Mouse (Mus musculus) stomach, embryonic 15.5 days (tissue): ENCODE measurements around the gene Sf1. TPM values are rescaled to one million over a fixed set of nuclear protein-coding genes. Genes with fewer than 3 reads are reported as not detected.

Experiments used
- ATAC-seq: fragments of 200-750 bp; cut with Nextera tagmentation; 2 replicates; pipeline ENCODE4 v1.8.0; 2017; ENCODE audit warnings: low read depth, moderate number of reproducible peaks, moderate TSS enrichment; ENCODE audit not compliant: insufficient read depth, low FRiP score
- H3K27ac ChIP-seq: fragments of 300-500 bp; sonication (generic); 2 replicates; pipeline ENCODE4 v1.5.1; 2015; ENCODE audit warnings: mild to moderate bottlenecking, inconsistent platforms
- H3K27me3 ChIP-seq: fragments of 300-500 bp; sonication (generic); replicated peaks from 2 replicates; pipeline ENCODE4 v1.6.1; 2015; ENCODE audit warnings: inconsistent platforms
- H3K36me3 ChIP-seq: fragments of 300-500 bp; sonication (generic); 2 replicates; pipeline ENCODE4 v1.6.1; 2015; ENCODE audit warnings: inconsistent platforms
- H3K4me1 ChIP-seq: fragments of 300-500 bp; sonication (generic); 2 replicates; pipeline ENCODE4 v1.6.1; 2015; ENCODE audit warnings: inconsistent platforms
- H3K4me2 ChIP-seq: fragments of 300-500 bp; sonication (generic); 2 replicates; pipeline ENCODE4 v1.6.1; 2015; ENCODE audit warnings: mild to moderate bottlenecking, inconsistent platforms
- H3K4me3 ChIP-seq: fragments of 300-500 bp; sonication (generic); replicated peaks from 2 replicates; pipeline ENCODE4 v1.5.1; 2015; ENCODE audit warnings: inconsistent platforms
- H3K9ac ChIP-seq: fragments of 300-500 bp; sonication (generic); 2 replicates; pipeline ENCODE4 v1.6.1; 2015; ENCODE audit warnings: inconsistent platforms
- H3K9me3 ChIP-seq: fragments of 300-500 bp; sonication (generic); 2 replicates; pipeline ENCODE4 v1.6.1; 2016; ENCODE audit warnings: inconsistent platforms
- WGBS: fragments of 180-500 bp; shearing (Covaris S2); methylation state at CpG from one replicate; pipeline ENCODE4 v1.1.7; 2015; 5-methylcytosine and 5-hydroxymethylcytosine counted together
- polyA plus RNA-seq: library from polyadenylated mRNA; unstranded; fragments of >200 nt; fragmentation: Nextera tagmentation; extraction: Ambion mirVana; gene quantifications from 2 replicates; pipeline ENCODE4 v1.2.1, GENCODE M21; 2015

Gene Sf1
- polyA plus RNA-seq, 1 experiment from 2014 or later = 104 TPM

GRCm38 (mm10) chr19:6361291-6361690 is 2.2 kb upstream of the Sf1 start:
- ATAC-seq = no peak

GRCm38 (mm10) chr19:6363091-6363410 is 439 bp upstream of the Sf1 start:
- H3K9me3 ChIP-seq = no peaks in the 10 kb centered on the region
- WGBS = under 1% methylated on average over 11 of the region's 11 CpGs
- peak overlapping the region; percentile 70 for H3K27ac ChIP-seq
- H3K9ac ChIP-seq = peak overlapping the region; percentile 6; the same call in 1 of the 2 replicates
- H3K4me2 ChIP-seq = peak overlapping the region; percentile 61
- H3K4me1 ChIP-seq = peaks cover 18% of the 10 kb centered on the region
- no peaks in the 10 kb centered on the region for H3K27me3 ChIP-seq
- H3K4me3 ChIP-seq = peak overlapping the region; percentile 99
- H3K36me3 ChIP-seq = peaks cover 24% of the 10 kb centered on the region
- ATAC-seq = no peak

More at GRCm38 (mm10) chr19:6361291-6361690, 2.2 kb upstream of the Sf1 start:
- Histone ChIP-seq H3K27ac (no peak overlapping the region), H3K4me3 (no peak overlapping the region), H3K9me3 (no peaks in the 10 kb centered on the region), H3K4me1 (peaks cover 12% of the 10 kb centered on the region), H3K4me2 (no peak overlapping the region), H3K36me3 (peaks cover 7% of the 10 kb centered on the region), H3K27me3 (no peaks in the 10 kb centered on the region), H3K9ac (no peak overlapping the region)
- WGBS = 95% methylated on average over 3 of the region's 3 CpGs

GRCm38 (mm10) chr19:6364317-6364725 is 831 bp downstream of the Sf1 start:
- Histone ChIP-seq H3K27me3 (no peaks in the 10 kb centered on the region), H3K4me2 (peak overlapping the region; percentile 81), H3K4me3 (peak overlapping the region; percentile 99), H3K9ac (peak overlapping the region; percentile 99), H3K36me3 (peaks cover 33% of the 10 kb centered on the region), H3K4me1 (peaks cover 18% of the 10 kb centered on the region), H3K9me3 (no peaks in the 10 kb centered on the region), H3K27ac (peak overlapping the region; percentile 98)
- no peak for ATAC-seq
- WGBS = under 1% methylated on average over 53 of the region's 55 CpGs

GRCm38 (mm10) chr19:6364842-6365241 is 1.4 kb downstream of the Sf1 start:
- H3K9me3 ChIP-seq = no peaks in the 10 kb centered on the region
- peak overlapping the region; percentile 99 for H3K9ac ChIP-seq
- H3K27ac ChIP-seq = peak overlapping the region; percentile 98; the same call in 1 of the 2 replicates
- peaks cover 37% of the 10 kb centered on the region for H3K36me3 ChIP-seq
- peaks cover 18% of the 10 kb centered on the region for H3K4me1 ChIP-seq
- H3K27me3 ChIP-seq = no peaks in the 10 kb centered on the region
- peak overlapping the region; percentile 99 for H3K4me3 ChIP-seq
- no peak for ATAC-seq
- 1% methylated on average over 2 of the region's 2 CpGs for WGBS
- peak overlapping the region; percentile 81 for H3K4me2 ChIP-seq

- Histone ChIP-seq H3K4me1 (peaks cover 12% of the 10 kb centered on the region), H3K36me3 (peaks cover 84% of the 10 kb centered on the region), H3K4me3 (no peak overlapping the region), H3K27me3 (no peaks in the 10 kb centered on the region), H3K9me3 (no peaks in the 10 kb centered on the region), H3K4me2 (no peak overlapping the region), H3K9ac (no peak overlapping the region), H3K27ac (no peak overlapping the region)
- WGBS = 86% methylated on average over 2 of the region's 2 CpGs
- ATAC-seq = no peak
Observed at GRCm38 (mm10) chr19:6370175-6370574, 6.7 kb downstream of the Sf1 start.

GRCm38 (mm10) chr19:6372433-6372832 is 8.9 kb downstream of the Sf1 start:
- no peak overlapping the region for H3K4me3 ChIP-seq
- H3K9ac ChIP-seq = no peak overlapping the region
- no peak overlapping the region for H3K4me2 ChIP-seq
- no peak for ATAC-seq
- H3K36me3 ChIP-seq = peaks cover 82% of the 10 kb centered on the region
- no peaks in the 10 kb centered on the region for H3K9me3 ChIP-seq
- no peak overlapping the region for H3K27ac ChIP-seq
- WGBS = 91% methylated on average over 3 of the region's 3 CpGs
- H3K27me3 ChIP-seq = no peaks in the 10 kb centered on the region
- H3K4me1 ChIP-seq = no peaks in the 10 kb centered on the region

GRCm38 (mm10) chr19:6373539-6374400 is 10.3 kb downstream of the Sf1 start:
- H3K9ac ChIP-seq = no peak overlapping the region
- H3K4me1 ChIP-seq = no peaks in the 10 kb centered on the region
- no peak overlapping the region for H3K4me2 ChIP-seq
- peaks cover 75% of the 10 kb centered on the region for H3K36me3 ChIP-seq
- 0 out of 2 replicates have a peak, but pooled peaks have one; percentile 27 for ATAC-seq
- no peak overlapping the region for H3K4me3 ChIP-seq
- H3K27me3 ChIP-seq = no peaks in the 10 kb centered on the region
- H3K9me3 ChIP-seq = no peaks in the 10 kb centered on the region
- WGBS = 60% methylated on average over 12 of the region's 12 CpGs
- H3K27ac ChIP-seq = no peak overlapping the region

- peaks cover 70% of the 10 kb centered on the region for H3K36me3 ChIP-seq
- no peak overlapping the region for H3K9ac ChIP-seq
- WGBS = 95% methylated on average over 10 of the region's 10 CpGs
- ATAC-seq = no peak
- no peaks in the 10 kb centered on the region for H3K27me3 ChIP-seq
- no peaks in the 10 kb centered on the region for H3K4me1 ChIP-seq
- H3K4me3 ChIP-seq = no peak overlapping the region
- H3K9me3 ChIP-seq = no peaks in the 10 kb centered on the region
- no peak overlapping the region for H3K4me2 ChIP-seq
- no peak overlapping the region for H3K27ac ChIP-seq
Observed at GRCm38 (mm10) chr19:6374571-6374970, 11.1 kb downstream of the Sf1 start.

- ATAC-seq = no peak
- H3K4me3 ChIP-seq = no peak overlapping the region
- H3K4me2 ChIP-seq = no peak overlapping the region
- H3K4me1 ChIP-seq = no peaks in the 10 kb centered on the region
- H3K27me3 ChIP-seq = no peaks in the 10 kb centered on the region
- H3K9me3 ChIP-seq = no peaks in the 10 kb centered on the region
- 92% methylated on average over 42 of the region's 42 CpGs for WGBS
- no peak overlapping the region for H3K9ac ChIP-seq
- peaks cover 62% of the 10 kb centered on the region for H3K36me3 ChIP-seq
- H3K27ac ChIP-seq = no peak overlapping the region
Observed at GRCm38 (mm10) chr19:6375423-6376254, 12.1 kb downstream of the Sf1 start.

GRCm38 (mm10) chr19:6376255-6376564 is 12.7 kb downstream of the Sf1 start:
- no peak overlapping the region for H3K4me2 ChIP-seq
- no peaks in the 10 kb centered on the region for H3K9me3 ChIP-seq
- peaks cover 56% of the 10 kb centered on the region for H3K36me3 ChIP-seq
- H3K4me1 ChIP-seq = no peaks in the 10 kb centered on the region
- no peak overlapping the region for H3K9ac ChIP-seq
- WGBS = 77% methylated on average over 14 of the region's 14 CpGs
- no peaks in the 10 kb centered on the region for H3K27me3 ChIP-seq
- no peak for ATAC-seq
- no peak overlapping the region for H3K27ac ChIP-seq
- no peak overlapping the region for H3K4me3 ChIP-seq

GRCm38 (mm10) chr19:6376643-6377042 is 13.2 kb downstream of the Sf1 start:
- peaks cover 52% of the 10 kb centered on the region for H3K36me3 ChIP-seq
- ATAC-seq = no peak
- no peak overlapping the region for H3K4me3 ChIP-seq
- no peaks in the 10 kb centered on the region for H3K27me3 ChIP-seq
- no peak overlapping the region for H3K9ac ChIP-seq
- no peaks in the 10 kb centered on the region for H3K9me3 ChIP-seq
- 73% methylated on average over 2 of the region's 2 CpGs for WGBS
- H3K27ac ChIP-seq = no peak overlapping the region
- H3K4me2 ChIP-seq = no peak overlapping the region
- no peaks in the 10 kb centered on the region for H3K4me1 ChIP-seq
